Mouse (Mus musculus): Measurements from ENCODE around the gene Btg1.

GRCm38 (mm10) chr10:96601670-96602069 lies 15.1 kb upstream of the Btg1 start:
- TF ChIP-seq POLR2A (IDR thresholded peaks at IDR 0.05; ENCODE audit: borderline replicate concordance, extremely low read depth, insufficient read depth, insufficient read length, poor library complexity, severe bottlenecking) (no peak), CTCF (IDR thresholded peaks at IDR 0.05; ENCODE audit: borderline replicate concordance, extremely low read depth, insufficient read depth, insufficient read length) (no peak)

Data from brain, embryonic 14.5 days (tissue).